Mouse (Mus musculus) midbrain, embryonic 11.5 days (tissue): Measurements from ENCODE around the gene Nkiras2. TPM values are rescaled to one million over a fixed set of nuclear protein-coding genes. Genes with fewer than 3 reads are reported as not detected.
"Not testable (repeated sequence)": the region's sequence is repeated elsewhere in the genome, so short reads cannot be mapped to it uniquely, and the experiment has no call there.

ENCODE experiments used
- ATAC-seq: fragments of 200-750 bp; cut with Nextera tagmentation; 2 replicates; pipeline ENCODE4 v1.8.0; 2017; ENCODE audit warnings: moderate TSS enrichment, moderate library complexity; ENCODE audit not compliant: low FRiP score
- DNase-seq: peaks from one replicate; pipeline ENCODE4 v3.0.0; 2015; ENCODE audit warnings: low spot score; ENCODE audit errors: missing footprints
- H3K27ac ChIP-seq: fragments of 300-500 bp; sonication (generic); 2 replicates; pipeline ENCODE4 v1.5.1; 2014; ENCODE audit warnings: low read depth, low read length
- H3K27me3 ChIP-seq: fragments of 300-500 bp; sonication (generic); 2 replicates; pipeline ENCODE4 v1.6.1; 2014; ENCODE audit warnings: mild to moderate bottlenecking, low read length, moderate library complexity, mixed read lengths; ENCODE audit not compliant: control insufficient read depth, insufficient read depth
- H3K36me3 ChIP-seq: fragments of 300-500 bp; sonication (generic); 2 replicates; pipeline ENCODE4 v1.6.1; 2014; ENCODE audit warnings: mild to moderate bottlenecking, low read length, moderate library complexity, mixed read lengths; ENCODE audit not compliant: control insufficient read depth, insufficient read depth
- H3K4me1 ChIP-seq: fragments of 300-500 bp; sonication (generic); 2 replicates; pipeline ENCODE4 v1.6.1; 2014; ENCODE audit warnings: low read length; ENCODE audit not compliant: control insufficient read depth, insufficient read depth
- H3K4me2 ChIP-seq: fragments of 300-500 bp; sonication (generic); 2 replicates; pipeline ENCODE4 v1.6.1; 2014; ENCODE audit warnings: mild to moderate bottlenecking, moderate library complexity
- H3K4me3 ChIP-seq: fragments of 300-500 bp; sonication (generic); 2 replicates; pipeline ENCODE4 v1.5.1; 2014; ENCODE audit warnings: low read depth, low read length
- H3K9ac ChIP-seq: fragments of 300-500 bp; sonication (generic); 2 replicates; pipeline ENCODE4 v1.6.1; 2014; ENCODE audit warnings: low read length
- H3K9me3 ChIP-seq: fragments of 300-500 bp; sonication (generic); 2 replicates; pipeline ENCODE4 v1.6.1; 2016; ENCODE audit warnings: low read length; ENCODE audit not compliant: control insufficient read depth
- WGBS: fragments of 180-500 bp; shearing (Covaris S2); extraction: QIAGEN DNeasy Blood & Tissue Kit; methylation state at CpG from one replicate; pipeline ENCODE4 v1.1.7; 2014; 5-methylcytosine and 5-hydroxymethylcytosine counted together
- polyA plus RNA-seq: library from polyadenylated mRNA; unstranded; fragments of >200 nt; fragmentation: Nextera tagmentation; extraction: Ambion mirVana; gene quantifications from 2 replicates; pipeline ENCODE4 v1.2.1, GENCODE M21; 2014

Gene Nkiras2
- polyA plus RNA-seq, 1 experiment from 2014 or later, result 110 TPM

GRCm38 (mm10) chr11:100634530-100634929 lies 15.5 kb downstream of the Nkiras2 start:
- Histone ChIP-seq H3K4me2 (no peak overlapping the region), H3K9me3 (no peaks in the 10 kb centered on the region), H3K4me3 (no peak overlapping the region), H3K27me3 (peaks cover 1% of the 10 kb centered on the region; the same call in 1 of the 2 replicates), H3K27ac (no peak overlapping the region), H3K36me3 (no peaks in the 10 kb centered on the region), H3K9ac (no peak overlapping the region), H3K4me1 (no peaks in the 10 kb centered on the region)
- DNase-seq (no peak), ATAC-seq (no peak)
- 79% methylated on average over 7 of the region's 7 CpGs for WGBS

GRCm38 (mm10) chr11:100640159-100640906 lies 21.3 kb downstream of the Nkiras2 start:
- Histone ChIP-seq H3K4me2 (peak overlapping the region; percentile 54), H3K27ac (no peak overlapping the region), H3K27me3 (peaks cover 13% of the 10 kb centered on the region; the same call in 1 of the 2 replicates), H3K9ac (0 out of 2 replicates have a peak overlapping the region, but pooled peaks have one; percentile 10), H3K36me3 (no peaks in the 10 kb centered on the region), H3K4me3 (peak overlapping the region; percentile 26), H3K4me1 (no peaks in the 10 kb centered on the region), H3K9me3 (no peaks in the 10 kb centered on the region)
- DNase-seq (peak; percentile 94), ATAC-seq (no peak)
- WGBS, result 8% methylated on average over 52 of the region's 52 CpGs

GRCm38 (mm10) chr11:100643612-100644575 lies 24.9 kb downstream of the Nkiras2 start:
- no peak overlapping the region for H3K9ac ChIP-seq
- peaks cover 13% of the 10 kb centered on the region; the same call in 1 of the 2 replicates for H3K27me3 ChIP-seq
- DNase-seq (no peak), ATAC-seq (no peak)
- no peaks in the 10 kb centered on the region for H3K36me3 ChIP-seq
- no peak overlapping the region for H3K27ac ChIP-seq
- no peaks in the 10 kb centered on the region for H3K9me3 ChIP-seq
- 70% methylated on average over 15 of the region's 15 CpGs for WGBS
- H3K4me3 ChIP-seq, result no peak overlapping the region
- no peaks in the 10 kb centered on the region for H3K4me1 ChIP-seq
- no peak overlapping the region for H3K4me2 ChIP-seq

GRCm38 (mm10) chr11:100646265-100646664 lies 27.2 kb downstream of the Nkiras2 start:
- H3K9ac ChIP-seq, result no peak overlapping the region
- no peaks in the 10 kb centered on the region for H3K36me3 ChIP-seq
- ATAC-seq (no peak), DNase-seq (peak; percentile 94)
- WGBS, result 13% methylated on average over 1 of the region's 1 CpGs
- H3K9me3 ChIP-seq, result no peaks in the 10 kb centered on the region
- no peak overlapping the region for H3K27ac ChIP-seq
- no peak overlapping the region for H3K4me2 ChIP-seq
- H3K4me3 ChIP-seq, result no peak overlapping the region
- 0 out of 2 replicates have a peak, but pooled peaks cover 4% of the 10 kb centered on the region for H3K27me3 ChIP-seq
- H3K4me1 ChIP-seq, result no peaks in the 10 kb centered on the region

GRCm38 (mm10) chr11:100648405-100648804 lies 29.4 kb downstream of the Nkiras2 start:
- H3K9ac ChIP-seq, result no peak overlapping the region
- no peaks in the 10 kb centered on the region for H3K9me3 ChIP-seq
- no peaks in the 10 kb centered on the region for H3K4me1 ChIP-seq
- no peak overlapping the region for H3K4me2 ChIP-seq
- 85% methylated on average over 8 of the region's 8 CpGs for WGBS
- 0 out of 2 replicates have a peak, but pooled peaks cover 4% of the 10 kb centered on the region for H3K27me3 ChIP-seq
- no peak for DNase-seq
- H3K27ac ChIP-seq, result no peak overlapping the region
- no peaks in the 10 kb centered on the region for H3K36me3 ChIP-seq
- ATAC-seq, result no peak
- H3K4me3 ChIP-seq, result no peak overlapping the region

- 0 out of 2 replicates have a peak, but pooled peaks cover 4% of the 10 kb centered on the region for H3K27me3 ChIP-seq
- no peaks in the 10 kb centered on the region for H3K36me3 ChIP-seq
- H3K4me1 ChIP-seq, result no peaks in the 10 kb centered on the region
- no peak for ATAC-seq
- no peak overlapping the region for H3K9ac ChIP-seq
- peak; percentile 71 for DNase-seq
- no peak overlapping the region for H3K4me3 ChIP-seq
- H3K4me2 ChIP-seq, result no peak overlapping the region
- WGBS, result 9% methylated on average over 8 of the region's 8 CpGs
- H3K9me3 ChIP-seq, result no peaks in the 10 kb centered on the region
- H3K27ac ChIP-seq, result no peak overlapping the region
These were observed 32.2 kb downstream of the Nkiras2 start for GRCm38 (mm10) chr11:100651205-100651604.

- no peaks in the 10 kb centered on the region for H3K9me3 ChIP-seq
- no peaks in the 10 kb centered on the region for H3K4me1 ChIP-seq
- DNase-seq, result no peak
- no peak overlapping the region for H3K27ac ChIP-seq
- WGBS, result 21% methylated on average over 3 of the region's 3 CpGs
- H3K36me3 ChIP-seq, result no peaks in the 10 kb centered on the region
- no peak overlapping the region for H3K4me3 ChIP-seq
- ATAC-seq, result no peak
- no peak overlapping the region for H3K9ac ChIP-seq
- H3K27me3 ChIP-seq, result 0 out of 2 replicates have a peak, but pooled peaks cover 4% of the 10 kb centered on the region
- H3K4me2 ChIP-seq, result no peak overlapping the region
These were observed 32.7 kb downstream of the Nkiras2 start for GRCm38 (mm10) chr11:100651748-100652147.

- not testable (repeated sequence) for ATAC-seq, H3K4me1 ChIP-seq, H3K27me3 ChIP-seq, H3K9ac ChIP-seq, H3K4me3 ChIP-seq, H3K9me3 ChIP-seq, H3K36me3 ChIP-seq, H3K27ac ChIP-seq, H3K4me2 ChIP-seq
- peak; percentile 84 for DNase-seq
- 56% methylated on average over 2 of the region's 3 CpGs for WGBS
These were observed 36.5 kb downstream of the Nkiras2 start for GRCm38 (mm10) chr11:100655589-100655988.

GRCm38 (mm10) chr11:100656458-100656857 lies 37.4 kb downstream of the Nkiras2 start:
- no peak overlapping the region for H3K4me3 ChIP-seq
- ATAC-seq (no peak), DNase-seq (no peak)
- H3K36me3 ChIP-seq, result no peaks in the 10 kb centered on the region
- no peaks in the 10 kb centered on the region for H3K9me3 ChIP-seq
- no peak overlapping the region for H3K27ac ChIP-seq
- H3K9ac ChIP-seq, result no peak overlapping the region
- WGBS, result 12% methylated on average over 6 of the region's 6 CpGs
- no peaks in the 10 kb centered on the region for H3K27me3 ChIP-seq
- H3K4me2 ChIP-seq, result no peak overlapping the region
- no peaks in the 10 kb centered on the region for H3K4me1 ChIP-seq
